Mouse (Mus musculus) layer of hippocampus, postnatal 36 days (tissue): ENCODE measurements around the gene 2300002M23Rik. TPM values are rescaled to one million over a fixed set of nuclear protein-coding genes. Genes with fewer than 3 reads are reported as not detected.

ENCODE experiments used
- DNase-seq, 2 experiments: peaks; one replicate each; pipeline ENCODE4 v3.0.0; 2022
- total RNA-seq, 2 experiments: library from RNA; stranded (reverse); gene quantifications; 2 replicates each; pipeline ENCODE4 v1.2.3; 2021

The 2300002M23Rik gene
- not detected for total RNA-seq

GRCm38 (mm10) chr17:35567150-35567549 lies at the start of gene 2300002M23Rik:
Gene 2300002M23Rik, plus strand, starts transcription at chr17:35567450.
- DNase-seq, result no peak

DNA sequence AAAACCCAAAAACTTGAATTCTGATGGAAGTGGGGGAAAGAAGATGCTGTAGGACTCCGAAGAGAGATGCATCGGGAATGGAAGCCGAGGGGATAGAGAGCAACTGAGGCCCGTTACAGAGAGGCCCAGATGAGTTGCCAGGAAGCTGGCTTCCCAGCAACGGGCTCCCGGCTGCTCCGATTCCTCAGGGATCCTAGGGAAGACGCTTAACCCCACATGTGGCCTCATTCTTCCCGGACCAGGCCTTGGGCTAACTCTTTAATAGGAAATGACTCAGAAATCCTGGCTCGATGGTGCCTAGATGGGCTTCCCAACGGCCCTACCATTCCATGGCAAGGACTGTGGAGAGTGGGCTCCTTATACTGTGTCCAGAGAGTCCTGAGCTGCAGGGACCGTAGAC lies 49.7 kb upstream of the 2300002M23Rik start:
- no peak for DNase-seq

GRCm38 (mm10) chr17:35524354-35524753 lies 42.9 kb upstream of the 2300002M23Rik start:
- DNase-seq, result no peak

DNA sequence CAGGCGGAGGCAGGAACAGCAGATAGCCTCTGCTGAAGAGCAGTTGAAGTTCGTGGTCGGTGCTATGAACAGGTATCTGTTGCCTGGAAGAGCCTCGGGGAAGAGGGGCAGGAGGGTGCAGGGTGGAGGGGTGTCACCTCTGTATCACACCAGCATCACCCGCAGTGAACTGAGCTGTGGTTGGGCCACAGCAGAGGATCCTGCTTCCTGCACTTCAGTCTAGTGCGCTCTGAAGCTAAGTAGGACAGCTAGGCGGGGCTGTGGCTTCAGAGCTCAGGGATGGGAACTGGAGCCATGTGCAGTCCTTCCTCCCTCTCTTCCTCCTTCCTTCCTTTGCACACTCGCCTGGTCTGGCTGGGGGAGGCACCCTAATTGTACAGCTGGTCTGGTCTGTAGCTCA lies 40.6 kb upstream of the 2300002M23Rik start:
- no peak for DNase-seq

DNA sequence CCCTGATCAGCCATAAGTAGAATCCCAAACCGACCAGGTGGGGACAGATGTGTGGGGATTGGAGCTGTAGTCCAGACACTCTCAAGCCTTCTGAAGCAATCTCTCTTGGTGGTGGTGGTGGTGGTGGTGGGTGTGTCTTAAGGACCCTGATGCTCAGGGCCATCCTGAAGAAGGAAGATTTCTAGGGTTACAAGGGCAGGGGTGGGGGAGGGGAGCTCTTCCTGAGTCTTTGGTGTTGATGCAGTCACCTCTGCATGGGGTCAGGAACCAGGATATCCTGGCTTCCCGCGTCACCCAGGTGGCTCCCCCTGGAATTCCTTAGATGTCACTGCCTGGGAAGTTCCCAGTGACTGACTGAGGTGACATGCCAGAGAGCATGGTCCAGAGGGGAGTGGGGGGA lies 34.9 kb upstream of the 2300002M23Rik start:
- DNase-seq, result no peak

DNA sequence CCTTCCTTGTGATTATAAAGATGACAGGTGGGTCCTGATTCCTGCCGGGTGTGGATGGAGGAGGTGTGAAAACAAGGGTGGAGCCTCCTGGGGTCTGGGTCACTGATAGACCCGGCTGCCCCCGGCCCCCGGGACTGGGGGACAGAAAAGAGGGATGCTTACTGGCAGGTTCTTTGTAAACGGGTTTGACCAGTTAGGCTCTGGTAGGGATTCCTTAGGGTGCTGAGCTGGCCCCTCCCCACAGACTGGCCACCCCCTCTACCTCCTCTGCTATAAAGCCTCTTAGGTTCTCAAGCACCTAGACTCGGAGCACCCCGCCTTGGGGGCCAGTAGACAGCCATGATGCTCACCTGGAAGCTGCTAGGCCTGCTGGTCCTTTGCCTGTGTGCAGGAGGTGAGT lies 34.3 kb upstream of the 2300002M23Rik start, which contains the start of gene Psors1c2:
Gene Psors1c2 (plus strand): TSS at position 301 of the 400 bp plus-strand sequence.
- no peak for DNase-seq

GRCm38 (mm10) chr17:35534343-35534742 lies 32.9 kb upstream of the 2300002M23Rik start:
- DNase-seq, result peak; percentile 70 to 76

GRCm38 (mm10) chr17:35537421-35537820 lies 29.8 kb upstream of the 2300002M23Rik start:
- DNase-seq, result no peak

DNA sequence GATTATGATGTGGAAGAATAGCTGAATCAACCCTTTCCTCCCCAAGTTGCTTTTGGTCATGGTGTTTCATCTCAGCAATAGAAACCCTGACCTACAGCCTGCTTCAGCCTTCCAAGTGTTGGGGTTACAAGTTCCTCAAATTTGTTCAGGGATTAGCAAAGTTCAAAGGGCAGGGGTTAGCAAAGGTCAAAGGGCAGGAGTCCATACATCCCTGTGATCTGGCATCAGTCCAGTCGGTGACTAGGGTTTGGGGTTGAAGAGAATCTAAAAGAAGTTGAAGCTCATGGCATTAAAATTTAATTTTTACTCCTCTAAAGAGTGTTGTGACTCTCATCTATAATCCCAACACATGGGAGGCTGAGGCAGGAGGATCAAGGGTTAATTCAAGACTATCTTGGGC lies 28.8 kb upstream of the 2300002M23Rik start:
- DNase-seq, result no peak

GRCm38 (mm10) chr17:35539540-35539939 lies 27.7 kb upstream of the 2300002M23Rik start:
- DNase-seq, result no peak

DNA sequence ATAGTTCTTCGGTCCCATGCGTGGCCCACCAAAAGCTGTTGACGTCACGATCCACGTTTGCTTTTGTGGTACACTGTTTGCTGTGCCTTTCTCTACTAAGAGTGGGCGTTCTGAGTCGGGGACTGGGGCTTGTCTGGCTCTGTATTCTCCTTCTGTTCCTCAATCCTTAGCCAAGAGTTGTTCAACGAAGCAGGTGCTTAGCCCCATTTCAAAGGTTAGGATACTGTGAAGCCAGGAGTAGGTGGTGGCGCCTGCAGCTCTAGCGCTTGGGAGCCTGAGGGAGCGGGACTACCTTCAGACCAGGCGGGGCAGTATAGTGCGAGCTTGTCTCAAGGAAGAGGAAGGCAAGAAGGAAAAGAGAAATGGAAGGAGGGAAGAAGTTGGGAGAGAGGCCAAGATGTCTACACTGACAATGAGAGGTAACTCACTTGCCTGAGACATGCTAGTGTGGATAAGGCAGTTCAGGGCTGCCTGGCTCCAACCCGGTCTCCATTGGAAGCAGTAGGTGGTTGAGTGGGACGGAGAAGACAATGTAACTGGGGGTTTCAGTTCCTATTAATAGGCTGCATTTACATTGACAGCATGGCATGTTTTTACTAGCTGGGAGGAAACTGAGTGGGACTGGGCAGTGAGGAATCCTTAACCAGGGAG lies 24.4 kb upstream of the 2300002M23Rik start:
- peak in 1 of 2 experiments; percentile 15 for DNase-seq

DNA sequence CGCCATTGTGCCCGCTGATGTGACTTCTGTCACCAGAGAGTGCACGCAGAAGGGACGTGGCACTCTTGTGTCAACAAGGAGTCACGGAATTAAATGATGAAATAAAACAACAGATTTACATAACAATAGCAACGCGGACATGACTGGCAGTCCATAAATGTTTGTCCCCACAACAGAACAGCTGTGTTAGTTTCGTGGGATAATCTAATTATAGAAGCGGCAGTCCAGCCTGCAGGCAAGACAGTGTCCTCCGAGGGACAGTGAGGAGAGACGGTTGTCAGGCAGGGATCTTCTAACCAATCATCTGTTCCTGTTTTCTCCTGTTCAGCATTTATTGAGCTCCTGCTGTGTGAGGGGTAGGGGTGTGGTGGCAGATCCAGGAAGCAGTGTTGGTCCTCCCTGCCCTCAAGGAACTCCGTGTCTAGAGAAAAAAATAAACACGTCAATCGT lies 23.8 kb upstream of the 2300002M23Rik start:
- no peak for DNase-seq

DNA sequence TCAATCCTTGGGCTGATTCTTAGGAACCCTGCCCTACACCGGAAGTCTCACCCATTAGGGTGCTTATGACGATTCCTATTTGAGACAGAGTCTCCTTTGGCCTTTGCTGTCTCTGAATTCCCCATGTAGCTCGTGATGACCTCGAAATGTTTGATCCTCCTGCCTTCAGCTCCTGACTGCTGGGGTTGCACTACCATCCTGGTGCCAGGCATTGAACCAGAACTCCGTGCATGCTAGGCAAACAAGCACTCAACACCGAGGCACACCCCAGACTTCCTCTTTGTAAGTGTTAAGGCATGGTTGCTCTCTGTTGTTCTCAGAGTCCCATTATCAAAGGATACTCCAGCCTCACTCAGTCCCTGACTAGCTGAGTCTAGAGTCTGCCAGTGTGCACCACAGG lies 23.2 kb upstream of the 2300002M23Rik start:
- no peak for DNase-seq

- DNase-seq, result peak; percentile 25 to 40
Observed at GRCm38 (mm10) chr17:35544680-35545079, 22.6 kb upstream of the 2300002M23Rik start.

GRCm38 (mm10) chr17:35547465-35547864 lies 19.8 kb upstream of the 2300002M23Rik start:
- DNase-seq, result no peak

- no peak for DNase-seq
Observed at GRCm38 (mm10) chr17:35548636-35549035, 18.6 kb upstream of the 2300002M23Rik start.

GRCm38 (mm10) chr17:35549437-35550142 lies 17.7 kb upstream of the 2300002M23Rik start:
- peak; percentile 67 to 71 for DNase-seq

DNA sequence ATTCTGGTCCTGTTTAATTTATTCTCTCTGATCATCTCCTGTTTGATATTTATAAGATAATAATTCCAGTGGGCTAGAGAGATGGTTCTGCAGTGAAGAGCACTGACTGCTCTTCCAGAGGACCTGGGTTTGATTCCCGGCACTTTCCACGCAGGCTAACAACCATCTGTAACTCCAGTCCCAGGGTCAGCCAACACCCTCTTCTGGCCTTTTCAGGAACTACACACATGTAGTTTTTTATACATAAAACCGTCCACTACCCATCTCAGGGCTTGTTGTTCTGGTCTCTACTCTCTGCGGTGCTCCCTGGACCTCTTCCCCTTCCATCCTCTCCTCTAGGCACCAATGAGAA lies 17.1 kb upstream of the 2300002M23Rik start:
- DNase-seq, result no peak

- DNase-seq, result no peak
Observed at GRCm38 (mm10) chr17:35550871-35551270, 16.4 kb upstream of the 2300002M23Rik start.

DNA sequence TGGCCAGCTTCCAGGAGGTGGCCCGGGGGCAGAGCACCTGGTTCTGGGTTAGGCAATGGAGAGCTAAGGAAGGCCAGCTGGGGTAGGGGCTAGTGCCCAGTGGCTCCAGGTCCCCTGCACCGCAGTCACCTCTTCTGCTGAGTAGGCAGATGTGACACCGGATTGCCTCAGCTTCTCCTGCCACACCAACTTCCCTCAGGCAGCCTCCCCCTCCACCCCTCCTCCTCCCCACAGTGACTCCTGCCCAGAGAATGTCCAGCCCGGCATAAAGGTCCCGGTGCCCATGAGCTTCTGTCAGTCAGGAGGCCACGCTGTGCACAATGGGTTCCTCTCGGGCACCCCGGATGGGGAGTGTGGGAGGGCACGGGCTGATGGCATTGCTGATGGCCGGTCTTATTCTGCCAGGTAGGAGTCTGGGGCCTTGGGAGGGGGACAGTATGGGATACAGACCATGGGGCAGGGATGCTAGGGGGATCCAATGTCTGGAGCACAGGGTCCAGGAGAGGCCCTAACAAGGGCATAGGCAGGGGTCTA lies 15.3 kb upstream of the 2300002M23Rik start, which contains the start of gene Cdsn:
Gene Cdsn (plus strand): TSS at position 248 of the 534 bp plus-strand sequence.
- DNase-seq, result no peak

DNA sequence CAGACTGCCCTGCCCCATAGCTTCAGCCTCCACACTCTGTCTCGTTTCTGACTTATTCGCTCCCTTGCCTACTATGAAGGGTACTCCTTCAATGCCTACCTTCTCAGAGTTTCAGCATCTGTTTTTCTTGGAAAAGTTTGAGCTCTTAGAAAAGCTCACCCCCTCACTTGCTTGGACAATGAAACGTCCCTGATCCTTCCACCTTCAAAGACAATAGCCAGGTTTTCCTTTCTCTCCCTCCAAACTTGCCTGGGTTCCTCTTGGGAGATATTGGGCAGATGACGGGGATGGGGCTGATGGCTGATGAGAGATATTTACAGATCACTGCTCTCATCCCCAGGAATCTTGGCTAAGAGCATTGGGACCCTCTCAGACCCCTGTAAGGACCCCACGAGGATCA lies 12.9 kb upstream of the 2300002M23Rik start:
- no peak for DNase-seq

DNA sequence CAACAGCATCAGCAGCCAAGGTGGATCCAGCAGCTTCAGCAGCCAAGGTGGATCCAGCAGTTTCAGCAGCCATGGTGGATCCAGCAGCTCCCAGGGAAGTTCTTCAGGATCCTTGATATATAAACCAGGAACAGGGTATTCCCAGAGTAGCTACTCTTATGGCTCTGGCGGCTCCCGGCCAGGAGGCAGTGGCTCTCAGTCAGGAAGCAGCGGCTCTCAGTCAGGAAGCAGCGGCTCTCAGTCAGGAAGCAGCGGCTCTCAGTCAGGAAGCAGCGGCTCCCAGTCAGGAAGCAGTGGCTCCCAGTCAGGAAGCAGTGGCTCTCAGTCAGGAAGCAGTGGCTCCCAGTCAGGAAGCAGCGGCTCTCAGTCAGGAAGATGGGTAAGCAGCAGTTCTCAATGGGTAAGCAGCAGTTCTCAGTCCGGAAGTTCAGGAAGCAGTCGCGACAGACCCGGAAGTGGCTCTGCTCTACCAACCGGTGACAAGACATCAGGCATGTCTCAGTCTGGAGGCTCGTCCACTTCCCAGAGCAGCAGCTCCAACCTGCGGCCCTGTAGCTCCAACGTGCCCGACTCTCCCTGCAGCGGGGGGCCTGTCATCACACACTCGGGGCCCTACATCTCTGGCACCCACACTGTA lies 12.4 kb upstream of the 2300002M23Rik start:
- DNase-seq, result no peak

- no peak for DNase-seq
Observed at GRCm38 (mm10) chr17:35556186-35556765, 11.0 kb upstream of the 2300002M23Rik start.
